Mouse (Mus musculus): Measurements from ENCODE around the gene Gins3. TPM values are rescaled to one million over a fixed set of nuclear protein-coding genes. Genes with fewer than 3 reads are reported as not detected.
A peak's percentile ranks its signal among the peaks of the same experiment; 100 is the strongest.

Gins3 gene
- 13.2 and 13.5 TPM in 2 replicates for polyA plus RNA-seq (2015; fragmentation: Nextera tagmentation; extraction: Ambion mirVana)

- Histone ChIP-seq H3K9me3 (replicated peaks) (no peaks in the 10 kb centered on the region), H3K4me1 (replicated peaks) (peaks cover 13% of the 10 kb centered on the region), H3K27me3 (no peaks in the 10 kb centered on the region), H3K36me3 (no peaks in the 10 kb centered on the region; the same call in none of the 2 replicates), H3K4me2 (peak within 1 kb of the TSS; percentile 68), H3K9ac (peak within 1 kb of the TSS; percentile 66), H3K4me3 (peak within 1 kb of the TSS; percentile 76), H3K27ac (peak within 1 kb of the TSS; percentile 48)
- peak; percentile 90 for ATAC-seq (replicated peaks; ENCODE audit: insufficient number of reproducible peaks, insufficient read depth, low FRiP score, low read depth)
- WGBS, result under 1% methylated on average over 52 of the region's 52 CpGs
These were observed at the start of gene Gins3 for GRCm38 (mm10) chr8:95633262-95634062. Gene Gins3 (plus strand): TSS chr8:95633453.

- Histone ChIP-seq H3K9me3 (replicated peaks) (no peaks in the 10 kb centered on the region), H3K4me2 (0 out of 2 replicates have a peak overlapping the region, but pooled peaks have one; percentile 3), H3K4me3 (no peak overlapping the region), H3K4me1 (replicated peaks) (peaks cover 9% of the 10 kb centered on the region; the same call in 1 of the 2 replicates), H3K9ac (no peak overlapping the region), H3K27me3 (no peaks in the 10 kb centered on the region), H3K27ac (peak overlapping the region; percentile 85), H3K36me3 (no peaks in the 10 kb centered on the region)
- peak; percentile 35; the same call in 1 of the 2 replicates for ATAC-seq (replicated peaks; ENCODE audit: insufficient number of reproducible peaks, insufficient read depth, low FRiP score, low read depth)
- 40% methylated on average over 1 of the region's 1 CpGs for WGBS
These were observed 45.9 kb upstream of the Gins3 start for GRCm38 (mm10) chr8:95587339-95587738.

- Histone ChIP-seq H3K9ac (no peak overlapping the region), H3K4me1 (replicated peaks) (peaks cover 9% of the 10 kb centered on the region; the same call in 1 of the 2 replicates), H3K27ac (no peak overlapping the region), H3K27me3 (no peaks in the 10 kb centered on the region), H3K9me3 (replicated peaks) (no peaks in the 10 kb centered on the region), H3K36me3 (no peaks in the 10 kb centered on the region), H3K4me2 (no peak overlapping the region), H3K4me3 (no peak overlapping the region)
- 68% methylated on average over 10 of the region's 10 CpGs for WGBS
- no peak for ATAC-seq (replicated peaks; ENCODE audit: insufficient number of reproducible peaks, insufficient read depth, low FRiP score, low read depth)
These were observed 44.0 kb upstream of the Gins3 start for GRCm38 (mm10) chr8:95589282-95589681.

- H3K4me1 ChIP-seq (replicated peaks), result peaks cover 14% of the 10 kb centered on the region; the same call in 1 of the 2 replicates
- no peak overlapping the region for H3K4me3 ChIP-seq
- H3K9me3 ChIP-seq (replicated peaks), result no peaks in the 10 kb centered on the region
- no peak overlapping the region for H3K4me2 ChIP-seq
- H3K27ac ChIP-seq, result no peak overlapping the region
- no peak for ATAC-seq (replicated peaks; ENCODE audit: insufficient number of reproducible peaks, insufficient read depth, low FRiP score, low read depth)
- H3K27me3 ChIP-seq, result no peaks in the 10 kb centered on the region
- no peak overlapping the region for H3K9ac ChIP-seq
- WGBS, result 71% methylated on average over 4 of the region's 4 CpGs
- H3K36me3 ChIP-seq, result no peaks in the 10 kb centered on the region
These were observed 42.7 kb upstream of the Gins3 start for GRCm38 (mm10) chr8:95590539-95590938.

GRCm38 (mm10) chr8:95592131-95592780 lies 41.0 kb upstream of the Gins3 start:
- no peak overlapping the region for H3K4me3 ChIP-seq
- H3K9me3 ChIP-seq (replicated peaks), result no peaks in the 10 kb centered on the region
- H3K4me2 ChIP-seq, result no peak overlapping the region
- no peaks in the 10 kb centered on the region for H3K36me3 ChIP-seq
- 80% methylated on average over 12 of the region's 12 CpGs for WGBS
- no peak overlapping the region for H3K27ac ChIP-seq
- no peak overlapping the region for H3K9ac ChIP-seq
- ATAC-seq (replicated peaks; ENCODE audit: insufficient number of reproducible peaks, insufficient read depth, low FRiP score, low read depth), result no peak
- peaks cover 17% of the 10 kb centered on the region for H3K4me1 ChIP-seq (replicated peaks)
- no peaks in the 10 kb centered on the region for H3K27me3 ChIP-seq

- Histone ChIP-seq H3K27me3 (no peaks in the 10 kb centered on the region), H3K27ac (no peak overlapping the region), H3K4me3 (no peak overlapping the region), H3K9me3 (replicated peaks) (no peaks in the 10 kb centered on the region), H3K4me1 (replicated peaks) (peaks cover 17% of the 10 kb centered on the region), H3K36me3 (no peaks in the 10 kb centered on the region), H3K4me2 (no peak overlapping the region), H3K9ac (no peak overlapping the region)
- WGBS, result 92% methylated on average over 7 of the region's 7 CpGs
- ATAC-seq (replicated peaks; ENCODE audit: insufficient number of reproducible peaks, insufficient read depth, low FRiP score, low read depth), result no peak
These were observed 39.5 kb upstream of the Gins3 start for GRCm38 (mm10) chr8:95593439-95594393.

GRCm38 (mm10) chr8:95595131-95595530 lies 38.1 kb upstream of the Gins3 start:
- H3K9ac ChIP-seq, result no peak overlapping the region
- no peak overlapping the region for H3K4me3 ChIP-seq
- H3K27ac ChIP-seq, result peak overlapping the region; percentile 75
- no peak for ATAC-seq (replicated peaks; ENCODE audit: insufficient number of reproducible peaks, insufficient read depth, low FRiP score, low read depth)
- WGBS, result 76% methylated on average over 14 of the region's 14 CpGs
- H3K27me3 ChIP-seq, result no peaks in the 10 kb centered on the region
- H3K4me1 ChIP-seq (replicated peaks), result peaks cover 17% of the 10 kb centered on the region
- H3K9me3 ChIP-seq (replicated peaks), result no peaks in the 10 kb centered on the region
- no peaks in the 10 kb centered on the region for H3K36me3 ChIP-seq
- no peak overlapping the region for H3K4me2 ChIP-seq

- Histone ChIP-seq H3K4me1 (replicated peaks) (peaks cover 17% of the 10 kb centered on the region), H3K4me3 (no peak overlapping the region), H3K27me3 (no peaks in the 10 kb centered on the region), H3K4me2 (peak overlapping the region; percentile 45), H3K9me3 (replicated peaks) (no peaks in the 10 kb centered on the region), H3K27ac (peak overlapping the region; percentile 97), H3K9ac (no peak overlapping the region), H3K36me3 (no peaks in the 10 kb centered on the region)
- 19% methylated on average over 4 of the region's 4 CpGs for WGBS
- ATAC-seq (replicated peaks; ENCODE audit: insufficient number of reproducible peaks, insufficient read depth, low FRiP score, low read depth), result peak; percentile 92
These were observed 36.4 kb upstream of the Gins3 start for GRCm38 (mm10) chr8:95596841-95597241.

- no peaks in the 10 kb centered on the region for H3K27me3 ChIP-seq
- peak overlapping the region; percentile 29 for H3K4me3 ChIP-seq
- ATAC-seq (replicated peaks; ENCODE audit: insufficient number of reproducible peaks, insufficient read depth, low FRiP score, low read depth), result no peak
- H3K4me1 ChIP-seq (replicated peaks), result peaks cover 17% of the 10 kb centered on the region
- peak overlapping the region; percentile 42; the same call in 1 of the 2 replicates for H3K9ac ChIP-seq
- WGBS, result 13% methylated on average over 11 of the region's 11 CpGs
- H3K36me3 ChIP-seq, result no peaks in the 10 kb centered on the region
- H3K9me3 ChIP-seq (replicated peaks), result no peaks in the 10 kb centered on the region
- no peak overlapping the region for H3K27ac ChIP-seq
- peak overlapping the region; percentile 44 for H3K4me2 ChIP-seq
These were observed 33.4 kb upstream of the Gins3 start for GRCm38 (mm10) chr8:95599861-95600260.

- H3K4me2 ChIP-seq, result no peak overlapping the region
- no peaks in the 10 kb centered on the region for H3K27me3 ChIP-seq
- no peaks in the 10 kb centered on the region for H3K36me3 ChIP-seq
- H3K9me3 ChIP-seq (replicated peaks), result no peaks in the 10 kb centered on the region
- 73% methylated on average over 15 of the region's 15 CpGs for WGBS
- no peak overlapping the region for H3K27ac ChIP-seq
- H3K4me1 ChIP-seq (replicated peaks), result peaks cover 10% of the 10 kb centered on the region
- ATAC-seq (replicated peaks; ENCODE audit: insufficient number of reproducible peaks, insufficient read depth, low FRiP score, low read depth), result no peak
- no peak overlapping the region for H3K9ac ChIP-seq
- H3K4me3 ChIP-seq, result no peak overlapping the region
These were observed 31.9 kb upstream of the Gins3 start for GRCm38 (mm10) chr8:95601306-95601705.

GRCm38 (mm10) chr8:95602168-95602567 lies 31.1 kb upstream of the Gins3 start:
- WGBS, result 73% methylated on average over 2 of the region's 2 CpGs
- Histone ChIP-seq H3K9me3 (replicated peaks) (no peaks in the 10 kb centered on the region), H3K4me2 (no peak overlapping the region), H3K9ac (no peak overlapping the region), H3K27ac (no peak overlapping the region), H3K36me3 (no peaks in the 10 kb centered on the region), H3K27me3 (no peaks in the 10 kb centered on the region), H3K4me1 (replicated peaks) (peaks cover 10% of the 10 kb centered on the region), H3K4me3 (no peak overlapping the region)
- ATAC-seq (replicated peaks; ENCODE audit: insufficient number of reproducible peaks, insufficient read depth, low FRiP score, low read depth), result no peak

Data from heart, embryonic 15.5 days (tissue).